Comparison of ENCODE assay signal across 10 mouse cellular contexts in genomic region chr9:120129276-120129675, GRCm38 (mm10). TPM values are rescaled to one million over a fixed set of nuclear protein-coding genes. Genes with fewer than 3 reads are reported as not detected.
DNase-seq lines count a peak whose midpoint lies in the region; ATAC-seq and TF ChIP-seq lines count a peak whose summit lies in the region.
"Had no signal": no experiment of that assay in that cellular context is flagged by ENCODE, and none has a peak within 500 bp of the region (broad histone marks: within the 10 kb centered on the region; RNA-seq: fewer than 3 reads in every experiment).

No protein-coding gene starts in this region.

- peaks cover 50% of the 10 kb centered on the region for H3K36me3 ChIP-seq in embryonic facial prominence, embryonic 10.5 days (replicated peaks)
- H3K36me3 ChIP-seq in intestine, embryonic 15.5 days = peaks cover 26% of the 10 kb centered on the region
- peaks cover 38% of the 10 kb centered on the region for H3K36me3 ChIP-seq in neural tube, embryonic 14.5 days (ENCODE audit: control insufficient read depth, insufficient read depth, low read length)

- H3K9ac ChIP-seq in intestine, embryonic 15.5 days = peak overlapping the region; percentile 100
- no peak overlapping the region; the same call in 1 of the 2 replicates for H3K9ac ChIP-seq in neural tube, embryonic 14.5 days (replicated peaks; ENCODE audit: low read depth, low read length)

- ATAC-seq in intestine, embryonic 15.5 days = no peak
- no peak for ATAC-seq in neural tube, embryonic 14.5 days (ENCODE audit: low read depth)

- no peaks in the 10 kb centered on the region for H3K9me3 ChIP-seq in embryonic facial prominence, embryonic 10.5 days
- no peaks in the 10 kb centered on the region for H3K9me3 ChIP-seq in intestine, embryonic 15.5 days
- H3K9me3 ChIP-seq in neural tube, embryonic 14.5 days (ENCODE audit: control insufficient read depth, low read length) = no peaks in the 10 kb centered on the region

- intact Hi-C loops in gastrocnemius, postnatal 36 days (cut with DNase I) = loop anchor here (5.0 kb wide), 1 partner anchor 363 kb away; the partner anchor contains the start of gene Eif1b

- peak overlapping the region; percentile 95; the same call in 1 of the 2 replicates for H3K4me3 ChIP-seq in layer of hippocampus, adult 2 months
- peak overlapping the region; percentile 100 for H3K4me3 ChIP-seq in embryonic facial prominence, embryonic 10.5 days
- H3K4me3 ChIP-seq in intestine, embryonic 15.5 days (replicated peaks) = peak overlapping the region; percentile 98
- H3K4me3 ChIP-seq in neural tube, embryonic 14.5 days (ENCODE audit: low read depth, low read length) = no peak overlapping the region
- no peak overlapping the region for H3K4me3 ChIP-seq in cerebellum, adult 2 months (replicated peaks; ENCODE audit: insufficient read depth, low read depth, low read length)

- peaks cover 18% of the 10 kb centered on the region for H3K4me1 ChIP-seq in embryonic facial prominence, embryonic 10.5 days
- peaks cover 9% of the 10 kb centered on the region for H3K4me1 ChIP-seq in intestine, embryonic 15.5 days (replicated peaks)
- peaks cover 10% of the 10 kb centered on the region for H3K4me1 ChIP-seq in neural tube, embryonic 14.5 days (ENCODE audit: control insufficient read depth, insufficient read depth, low read length)
- H3K4me1 ChIP-seq in cerebellum, adult 2 months (ENCODE audit: control insufficient read depth, insufficient read depth, low read length) = peaks cover 10% of the 10 kb centered on the region; the same call in 1 of the 2 replicates

- no peaks in the 10 kb centered on the region for H3K27me3 ChIP-seq in embryonic facial prominence, embryonic 10.5 days (replicated peaks; ENCODE audit: low read depth, poor library complexity, severe bottlenecking)
- H3K27me3 ChIP-seq in intestine, embryonic 15.5 days (replicated peaks) = no peaks in the 10 kb centered on the region
- no peaks in the 10 kb centered on the region for H3K27me3 ChIP-seq in neural tube, embryonic 14.5 days (ENCODE audit: control insufficient read depth, insufficient read depth, low read length)
- no peaks in the 10 kb centered on the region for H3K27me3 ChIP-seq in cerebellum, adult 2 months (ENCODE audit: control insufficient read depth, insufficient read depth, low read length)

- TF ChIP-seq POLR2A in cerebellum, adult 2 months (IDR thresholded peaks at IDR 0.05; ENCODE audit: borderline replicate concordance, insufficient read depth, low read length) = no peak

- H3K4me2 ChIP-seq in intestine, embryonic 15.5 days (replicated peaks) = peak overlapping the region; percentile 72
- peak overlapping the region; percentile 81; the same call in 1 of the 2 replicates for H3K4me2 ChIP-seq in neural tube, embryonic 14.5 days (ENCODE audit: low read depth, low read length)

- TF ChIP-seq CTCF in layer of hippocampus, adult 2 months (conservative IDR thresholded peaks at IDR 0.05) = no peak
- TF ChIP-seq CTCF in cerebellum, adult 2 months (IDR thresholded peaks at IDR 0.05; ENCODE audit: borderline replicate concordance, insufficient read depth, low read depth, low read length) = no peak

- WGBS in embryonic facial prominence, embryonic 10.5 days = 79% methylated on average over 10 of the region's 10 CpGs
- WGBS in intestine, embryonic 15.5 days = 61% methylated on average over 10 of the region's 10 CpGs
- 71% methylated on average over 10 of the region's 10 CpGs for WGBS in neural tube, embryonic 14.5 days
- 47% methylated on average over 10 of the region's 10 CpGs for WGBS in cerebellum, adult 2 months

- no peak overlapping the region for H3K27ac ChIP-seq in layer of hippocampus, adult 2 months
- H3K27ac ChIP-seq in embryonic facial prominence, embryonic 10.5 days (replicated peaks) = peak overlapping the region; percentile 100
- peak overlapping the region; percentile 49 for H3K27ac ChIP-seq in intestine, embryonic 15.5 days
- H3K27ac ChIP-seq in neural tube, embryonic 14.5 days (ENCODE audit: low read depth, low read length) = no peak overlapping the region
- H3K27ac ChIP-seq in cerebellum, adult 2 months (ENCODE audit: insufficient read depth, low read length) = no peak overlapping the region

- DNase-seq in layer of hippocampus, adult 2 months (ENCODE audit: low spot score in 2 of 2) = no peak
- no peak for DNase-seq in layer of hippocampus, postnatal 36 days
- no peak for DNase-seq in embryonic facial prominence, embryonic 10.5 days (ENCODE audit: low spot score)
- no peak for DNase-seq in left cerebral cortex, adult 11 months (ENCODE audit: low spot score)
- DNase-seq in cerebellum, adult 2 months = no peak
- no peak for DNase-seq in gastrocnemius, postnatal 36 days
- DNase-seq: adrenal gland, adult 8-10 months; gastrocnemius, postnatal 10 days had no signal

RNA-seq across cellular contexts. Expression of gene Rpsa, which starts 1.8 kb away (rescaled TPM):
- total RNA-seq in layer of hippocampus, adult 2 months (2021) = 100 to 1,000 TPM; 440 to 441 TPM
- total RNA-seq in layer of hippocampus, postnatal 36 days (2021) = 100 to 1,000 TPM; 428 to 437 TPM
- polyA plus RNA-seq in embryonic facial prominence, embryonic 10.5 days (2016; fragmentation: Nextera tagmentation; extraction: Ambion mirVana) = 1,445 and 1,457 TPM in 2 replicates
- polyA plus RNA-seq in intestine, embryonic 15.5 days (2015; fragmentation: Nextera tagmentation; extraction: Ambion mirVana) = 1,311 and 1,452 TPM in 2 replicates
- 1,052 and 1,113 TPM in 2 replicates for polyA plus RNA-seq in neural tube, embryonic 14.5 days (2014; fragmentation: Nextera tagmentation; extraction: Ambion mirVana)
- 691 and 736 TPM in 2 replicates for polyA plus RNA-seq in cerebellum, adult 2 months (2012; rRNA removed)
- total RNA-seq in gastrocnemius, postnatal 36 days (2021) = 100 to 1,000 TPM; 366 to 400 TPM

RNA-seq across cellular contexts. Expression of gene Slc25a38, which starts 19.1 kb away (rescaled TPM):
- 10 to 100 TPM; 26.1 to 26.4 TPM for total RNA-seq in layer of hippocampus, adult 2 months (2021)
- total RNA-seq in layer of hippocampus, postnatal 36 days (2021) = 10 to 100 TPM; 26.9 to 29.1 TPM
- 43.4 and 46.3 TPM in 2 replicates for polyA plus RNA-seq in embryonic facial prominence, embryonic 10.5 days (2016; fragmentation: Nextera tagmentation; extraction: Ambion mirVana)
- polyA plus RNA-seq in intestine, embryonic 15.5 days (2015; fragmentation: Nextera tagmentation; extraction: Ambion mirVana) = 25.2 and 30.2 TPM in 2 replicates
- polyA plus RNA-seq in neural tube, embryonic 14.5 days (2014; fragmentation: Nextera tagmentation; extraction: Ambion mirVana) = 38.1 and 43.8 TPM in 2 replicates
- polyA plus RNA-seq in cerebellum, adult 2 months (2012; rRNA removed) = 30.3 and 30.5 TPM in 2 replicates
- total RNA-seq in gastrocnemius, postnatal 36 days (2021) = 1 to 10 TPM; 7.8 to 9.2 TPM

RNA-seq across cellular contexts. Expression of gene Mobp, which starts 20.2 kb away (rescaled TPM):
- 100 to 1,000 TPM; 305 to 312 TPM for total RNA-seq in layer of hippocampus, adult 2 months (2021)
- total RNA-seq in layer of hippocampus, postnatal 36 days (2021) = 100 to 1,000 TPM; 456 to 539 TPM
- polyA plus RNA-seq in embryonic facial prominence, embryonic 10.5 days (2016; fragmentation: Nextera tagmentation; extraction: Ambion mirVana) = 0.53 and 0.93 TPM in 2 replicates
- 0.11 and 0.14 TPM in 2 replicates for polyA plus RNA-seq in intestine, embryonic 15.5 days (2015; fragmentation: Nextera tagmentation; extraction: Ambion mirVana)
- polyA plus RNA-seq in neural tube, embryonic 14.5 days (2014; fragmentation: Nextera tagmentation; extraction: Ambion mirVana) = 0.16 and 0.52 TPM in 2 replicates
- 1,427 and 1,761 TPM in 2 replicates for polyA plus RNA-seq in cerebellum, adult 2 months (2012; rRNA removed)
- not detected for total RNA-seq in gastrocnemius, postnatal 36 days (2021)

RNA-seq across cellular contexts. Expression of gene Ccr8, which starts 37.4 kb away (rescaled TPM):
- not detected for total RNA-seq in layer of hippocampus, adult 2 months (2021)
- total RNA-seq in layer of hippocampus, postnatal 36 days (2021) = not detected
- polyA plus RNA-seq in embryonic facial prominence, embryonic 10.5 days (2016; fragmentation: Nextera tagmentation; extraction: Ambion mirVana) = not detected in 2 replicates
- 0.14 and 0.40 TPM in 2 replicates for polyA plus RNA-seq in intestine, embryonic 15.5 days (2015; fragmentation: Nextera tagmentation; extraction: Ambion mirVana)
- polyA plus RNA-seq in neural tube, embryonic 14.5 days (2014; fragmentation: Nextera tagmentation; extraction: Ambion mirVana) = not detected in 2 replicates
- not detected in 2 replicates for polyA plus RNA-seq in cerebellum, adult 2 months (2012; rRNA removed)
- not detected for total RNA-seq in gastrocnemius, postnatal 36 days (2021)
- total RNA-seq: adrenal gland, adult 8-10 months had no signal

RNA-seq across cellular contexts. Expression of gene Cx3cr1, which starts 59.6 kb away (rescaled TPM):
- 10 to 100 TPM; 30.8 to 31.7 TPM for total RNA-seq in layer of hippocampus, adult 2 months (2021)
- 10 to 100 TPM; 29.0 to 30.9 TPM for total RNA-seq in layer of hippocampus, postnatal 36 days (2021)
- 5.3 and 6.1 TPM in 2 replicates for polyA plus RNA-seq in embryonic facial prominence, embryonic 10.5 days (2016; fragmentation: Nextera tagmentation; extraction: Ambion mirVana)
- 9.6 and 10.9 TPM in 2 replicates for polyA plus RNA-seq in intestine, embryonic 15.5 days (2015; fragmentation: Nextera tagmentation; extraction: Ambion mirVana)
- 7.1 and 9.8 TPM in 2 replicates for polyA plus RNA-seq in neural tube, embryonic 14.5 days (2014; fragmentation: Nextera tagmentation; extraction: Ambion mirVana)
- 8.6 and 9.0 TPM in 2 replicates for polyA plus RNA-seq in cerebellum, adult 2 months (2012; rRNA removed)
- under 1 TPM; 0.28 to 0.52 TPM for total RNA-seq in gastrocnemius, postnatal 36 days (2021)

Comparison
In these comparisons a context has a peak if more than half of its experiments do, and no peak if none do; other contexts are left out.
1. H3K27ac ChIP-seq: peak in embryonic facial prominence, embryonic 10.5 days (single experiment) and intestine, embryonic 15.5 days (single experiment); none in layer of hippocampus, adult 2 months (single experiment), neural tube, embryonic 14.5 days (single experiment) and cerebellum, adult 2 months (single experiment).
2. H3K4me3 ChIP-seq: peak in layer of hippocampus, adult 2 months (single experiment), embryonic facial prominence, embryonic 10.5 days (single experiment) and intestine, embryonic 15.5 days (single experiment); none in neural tube, embryonic 14.5 days (single experiment) and cerebellum, adult 2 months (single experiment).
3. RNA of gene Mobp, which starts 20.2 kb away (polyA plus RNA-seq): 1,427 to 1,761 TPM in cerebellum, adult 2 months; 0.53 to 0.93 TPM in embryonic facial prominence, embryonic 10.5 days, 0.16 to 0.52 TPM in neural tube, embryonic 14.5 days and 0.11 to 0.14 TPM in intestine, embryonic 15.5 days; every median in the first group is over 100 times any median in the second.